Mouse (Mus musculus) kidney, postnatal 4 days (tissue): ENCODE data around the gene Ovch2.
"Not testable (repeated sequence)": the region's sequence is repeated elsewhere in the genome, so short reads cannot be mapped to it uniquely, and the experiment has no call there.

Source experiments
- DNase-seq, 2 experiments: peaks; one replicate each; pipeline ENCODE4 v3.0.0; 2021; ENCODE audit warnings: mixed read lengths in 2 of 2

The Ovch2 gene

GRCm38 (mm10) chr7:107801108-107801507 is at the start of gene Ovch2:
Gene Ovch2 (minus strand): TSS chr7:107801208.
- no peak for DNase-seq

GRCm38 (mm10) chr7:107847390-107847789 is 46.4 kb upstream of the Ovch2 start, which contains the start of gene Olfr470:
Gene Olfr470 (minus strand): TSS chr7:107847490.
- not testable (repeated sequence) for DNase-seq

- DNase-seq = no peak
These were observed 40.7 kb upstream of the Ovch2 start for GRCm38 (mm10) chr7:107841719-107842118.

GRCm38 (mm10) chr7:107825441-107825840 is 24.4 kb upstream of the Ovch2 start, which contains the start of gene Olfr469:
Gene Olfr469 (minus strand): TSS chr7:107825541.
- not testable (repeated sequence) for DNase-seq

- not testable (repeated sequence) for DNase-seq
These were observed 22.9 kb upstream of the Ovch2 start for GRCm38 (mm10) chr7:107823867-107824266.

GRCm38 (mm10) chr7:107819442-107819841 is 18.4 kb upstream of the Ovch2 start:
- DNase-seq = no peak

- DNase-seq = no peak
These were observed 11.0 kb upstream of the Ovch2 start, which contains the start of gene Olfr467 for GRCm38 (mm10) chr7:107811963-107812362. Gene Olfr467 (plus strand): TSS chr7:107812263.

- DNase-seq = no peak
These were observed 1.1 kb upstream of the Ovch2 start for GRCm38 (mm10) chr7:107802138-107802537.

- no peak for DNase-seq
These were observed 4.5 kb downstream of the Ovch2 start for GRCm38 (mm10) chr7:107796500-107796899.

- peak; percentile 5 to 33 for DNase-seq
These were observed 12.9 kb downstream of the Ovch2 start for GRCm38 (mm10) chr7:107787977-107788620.

- DNase-seq = peak; percentile 3
These were observed 21.4 kb downstream of the Ovch2 start for GRCm38 (mm10) chr7:107779611-107780010.

GRCm38 (mm10) chr7:107778216-107778615 is 22.8 kb downstream of the Ovch2 start:
- DNase-seq = no peak

- no peak for DNase-seq
These were observed 30.2 kb downstream of the Ovch2 start for GRCm38 (mm10) chr7:107770812-107771211.

GRCm38 (mm10) chr7:107757308-107758151 is 43.5 kb downstream of the Ovch2 start, which contains the start of gene Cyb5r2:
Gene Cyb5r2 (minus strand): TSS chr7:107758032.
- DNase-seq = peak; percentile 36 to 55

- no peak for DNase-seq
These were observed 44.3 kb downstream of the Ovch2 start for GRCm38 (mm10) chr7:107756748-107757147.

- DNase-seq = no peak
These were observed 45.1 kb downstream of the Ovch2 start for GRCm38 (mm10) chr7:107755905-107756304.

GRCm38 (mm10) chr7:107752031-107752520 is 48.9 kb downstream of the Ovch2 start:
- DNase-seq = peak; percentile 26 to 53

GRCm38 (mm10) chr7:107749721-107750120 is 51.3 kb downstream of the Ovch2 start:
- DNase-seq = no peak

- DNase-seq = peak; percentile 15 to 36
These were observed 51.7 kb downstream of the Ovch2 start for GRCm38 (mm10) chr7:107749270-107749669.

- peak; percentile 71 to 75 for DNase-seq
These were observed 53.1 kb downstream of the Ovch2 start for GRCm38 (mm10) chr7:107747954-107748353.

GRCm38 (mm10) chr7:107747476-107747875 is 53.5 kb downstream of the Ovch2 start:
- DNase-seq = no peak

- DNase-seq = no peak
These were observed 55.0 kb downstream of the Ovch2 start for GRCm38 (mm10) chr7:107746036-107746435.

- DNase-seq = no peak
These were observed 55.9 kb downstream of the Ovch2 start for GRCm38 (mm10) chr7:107745111-107745510.
